Mouse (Mus musculus) liver, embryonic 16.5 days (tissue): ENCODE results near the gene Dhdds. TPM values are rescaled to one million over a fixed set of nuclear protein-coding genes. Genes with fewer than 3 reads are reported as not detected.

ENCODE experiments used
- ATAC-seq: fragments of 200-750 bp; cut with Nextera tagmentation; 2 replicates; pipeline ENCODE4 v1.8.0; 2017; ENCODE audit warnings: low read depth, mild to moderate bottlenecking, moderate number of reproducible peaks, moderate library complexity
- H3K27ac ChIP-seq: fragments of 300-500 bp; sonication (generic); 2 replicates; pipeline ENCODE4 v1.5.1; 2014; ENCODE audit warnings: mild to moderate bottlenecking, low read length
- H3K27me3 ChIP-seq: fragments of 300-500 bp; sonication (generic); 2 replicates; pipeline ENCODE4 v1.6.1; 2014; ENCODE audit warnings: low read depth, low read length, mixed read lengths; ENCODE audit not compliant: control insufficient read depth, insufficient read depth
- H3K36me3 ChIP-seq: fragments of 300-500 bp; sonication (generic); 2 replicates; pipeline ENCODE4 v1.6.1; 2014; ENCODE audit warnings: mild to moderate bottlenecking; ENCODE audit not compliant: control insufficient read depth, insufficient read depth
- H3K4me1 ChIP-seq: fragments of 300-500 bp; sonication (generic); 2 replicates; pipeline ENCODE4 v1.6.1; 2014; ENCODE audit warnings: low read depth, low read length, mixed read lengths; ENCODE audit not compliant: control insufficient read depth
- H3K4me2 ChIP-seq: fragments of 300-500 bp; sonication (generic); 2 replicates; pipeline ENCODE4 v1.6.1; 2014; ENCODE audit warnings: low read depth, low read length, mixed read lengths
- H3K4me3 ChIP-seq: fragments of 300-500 bp; sonication (generic); 2 replicates; pipeline ENCODE4 v1.5.1; 2014; ENCODE audit warnings: low read depth, mild to moderate bottlenecking, low read length
- H3K9ac ChIP-seq: fragments of 300-500 bp; sonication (generic); 2 replicates; pipeline ENCODE4 v1.6.1; 2014; ENCODE audit warnings: low read depth, low read length
- H3K9me3 ChIP-seq: fragments of 300-500 bp; sonication (generic); replicated peaks from 2 replicates; pipeline ENCODE4 v1.6.1; 2016; ENCODE audit warnings: low read length; ENCODE audit not compliant: control insufficient read depth
- WGBS: fragments of 180-500 bp; shearing (Covaris S2); extraction: QIAGEN DNeasy Blood & Tissue Kit; methylation state at CpG from one replicate; pipeline ENCODE4 v1.1.7; 2014; ENCODE audit not compliant: insufficient replicate concordance; 5-methylcytosine and 5-hydroxymethylcytosine counted together
- polyA plus RNA-seq: library from polyadenylated mRNA; unstranded; fragments of >200 nt; fragmentation: Nextera tagmentation; extraction: Ambion mirVana; gene quantifications from 2 replicates; pipeline ENCODE4 v1.2.1, GENCODE M21; 2015

Dhdds gene
- polyA plus RNA-seq, 1 experiment from 2014 or later: 20.2 TPM

DNA sequence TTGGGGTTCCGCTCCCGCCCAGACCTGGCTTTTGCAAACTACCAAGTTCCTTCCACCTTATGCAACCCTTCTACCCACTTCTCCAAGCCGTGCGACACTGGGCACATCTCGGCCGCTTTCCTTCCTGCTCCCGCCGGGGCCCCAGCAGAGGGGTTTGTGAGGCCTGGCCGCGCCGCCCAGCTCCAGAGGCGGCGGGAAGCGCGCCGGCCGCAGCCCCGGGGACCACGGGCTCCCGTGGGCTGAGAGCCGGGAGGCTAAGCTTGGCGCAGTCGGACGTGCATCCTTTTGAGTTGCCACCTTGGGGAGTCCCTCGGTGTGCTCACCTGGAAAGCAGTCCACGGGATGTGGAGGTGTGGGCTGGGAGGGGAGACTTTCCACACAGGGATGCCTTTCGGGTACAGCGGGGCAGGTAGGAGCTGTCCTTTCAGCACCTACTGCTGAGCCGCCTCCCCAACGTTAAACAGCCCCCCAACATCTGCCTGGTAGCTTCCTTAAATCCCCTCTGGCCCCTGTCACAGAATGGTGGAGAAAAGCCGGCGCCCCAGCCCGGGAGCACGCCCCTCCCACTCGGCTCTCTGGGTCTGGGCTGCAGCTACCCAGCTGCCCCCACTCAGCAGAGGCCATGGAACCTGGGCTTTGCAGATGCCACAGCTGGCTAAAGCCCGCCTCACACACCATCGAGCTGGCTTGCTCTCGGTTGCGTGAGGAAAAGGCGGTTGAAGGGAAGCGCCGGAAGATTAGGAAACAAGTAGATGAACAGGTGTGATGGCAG is 32.4 kb downstream of the Dhdds start, which contains the start of gene Hmgn2:
Hmgn2 (minus strand) TSS at position 501 of the 772 bp plus-strand sequence.
- Histone ChIP-seq H3K36me3 (peaks cover 24% of the 10 kb centered on the region), H3K4me3 (peak within 1 kb of the TSS; percentile 81), H3K4me2 (peak within 1 kb of the TSS; percentile 100), H3K9ac (peak within 1 kb of the TSS; percentile 97), H3K4me1 (peaks cover 22% of the 10 kb centered on the region), H3K27ac (peak within 1 kb of the TSS; percentile 97), H3K27me3 (no peaks in the 10 kb centered on the region), H3K9me3 (no peaks in the 10 kb centered on the region)
- WGBS: 0% methylated on average over 42 of the region's 42 CpGs
- peak; percentile 44 for ATAC-seq

DNA sequence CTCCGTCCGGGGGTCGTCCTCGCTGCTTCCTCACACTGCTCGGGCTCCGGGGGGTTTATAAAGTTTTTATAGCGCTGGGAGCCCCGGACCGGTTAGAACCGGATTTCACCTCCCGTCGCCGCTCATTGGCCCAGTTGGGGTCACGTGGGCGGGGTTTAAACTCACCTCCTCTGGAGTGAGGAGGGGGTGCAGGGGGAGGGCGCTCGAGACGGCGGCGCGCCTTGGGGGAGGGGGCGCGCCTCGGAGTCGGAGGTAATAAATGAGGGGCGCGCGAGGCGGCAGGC is 32.9 kb downstream of the Dhdds start:
- Histone ChIP-seq H3K9ac (peak overlapping the region; percentile 97), H3K9me3 (no peaks in the 10 kb centered on the region), H3K27ac (peak overlapping the region; percentile 97), H3K4me1 (peaks cover 22% of the 10 kb centered on the region), H3K4me2 (peak overlapping the region; percentile 100), H3K27me3 (no peaks in the 10 kb centered on the region), H3K4me3 (peak overlapping the region; percentile 81), H3K36me3 (peaks cover 27% of the 10 kb centered on the region)
- under 1% methylated on average over 29 of the region's 29 CpGs for WGBS
- ATAC-seq: peak; percentile 72

DNA sequence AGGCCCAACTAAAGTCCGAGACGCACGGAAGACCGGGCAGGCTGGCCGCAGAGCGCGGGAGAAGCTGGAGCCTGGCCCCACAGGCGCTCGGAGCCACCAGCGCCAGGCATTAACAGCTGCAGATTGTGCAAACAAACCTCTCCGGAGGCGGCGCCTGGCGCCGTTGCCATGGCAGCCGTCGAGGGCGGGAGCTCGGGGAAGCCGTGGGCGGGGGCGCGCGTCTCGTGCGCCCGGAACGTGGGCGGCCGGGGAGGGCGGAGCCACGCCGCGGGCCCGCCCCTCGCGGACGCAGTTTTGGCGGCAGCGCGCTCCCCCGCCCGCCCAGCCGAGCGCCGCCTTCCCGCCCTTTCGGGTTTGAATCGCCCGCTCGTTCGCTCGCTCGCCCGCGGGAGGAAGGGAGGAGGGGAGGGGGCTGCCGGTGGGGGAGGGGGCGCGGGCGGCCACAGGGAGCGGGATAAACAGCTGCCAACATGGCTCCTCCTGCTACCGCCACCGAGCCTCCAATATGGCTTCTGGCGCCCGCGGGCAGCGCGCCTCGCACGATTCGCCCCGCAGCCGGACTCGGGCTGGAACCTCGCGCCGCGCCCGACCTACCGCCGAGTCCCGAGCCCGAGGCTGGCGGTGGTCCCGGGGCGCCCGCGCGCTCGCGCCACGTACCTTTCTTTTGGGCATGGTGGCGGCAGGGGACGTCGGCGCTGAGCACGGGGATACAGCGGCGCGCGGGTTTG is 33.4 kb downstream of the Dhdds start:
- peaks cover 22% of the 10 kb centered on the region for H3K4me1 ChIP-seq
- whole genome bisulfite sequencing: under 1% methylated on average over 76 of the region's 101 CpGs
- H3K9me3 ChIP-seq: no peaks in the 10 kb centered on the region
- peaks cover 28% of the 10 kb centered on the region for H3K36me3 ChIP-seq
- H3K27ac ChIP-seq: peak overlapping the region; percentile 97
- peak overlapping the region; percentile 81 for H3K4me3 ChIP-seq
- peak; percentile 84 for ATAC-seq
- peak overlapping the region; percentile 100 for H3K4me2 ChIP-seq
- no peaks in the 10 kb centered on the region for H3K27me3 ChIP-seq
- H3K9ac ChIP-seq: peak overlapping the region; percentile 97

DNA sequence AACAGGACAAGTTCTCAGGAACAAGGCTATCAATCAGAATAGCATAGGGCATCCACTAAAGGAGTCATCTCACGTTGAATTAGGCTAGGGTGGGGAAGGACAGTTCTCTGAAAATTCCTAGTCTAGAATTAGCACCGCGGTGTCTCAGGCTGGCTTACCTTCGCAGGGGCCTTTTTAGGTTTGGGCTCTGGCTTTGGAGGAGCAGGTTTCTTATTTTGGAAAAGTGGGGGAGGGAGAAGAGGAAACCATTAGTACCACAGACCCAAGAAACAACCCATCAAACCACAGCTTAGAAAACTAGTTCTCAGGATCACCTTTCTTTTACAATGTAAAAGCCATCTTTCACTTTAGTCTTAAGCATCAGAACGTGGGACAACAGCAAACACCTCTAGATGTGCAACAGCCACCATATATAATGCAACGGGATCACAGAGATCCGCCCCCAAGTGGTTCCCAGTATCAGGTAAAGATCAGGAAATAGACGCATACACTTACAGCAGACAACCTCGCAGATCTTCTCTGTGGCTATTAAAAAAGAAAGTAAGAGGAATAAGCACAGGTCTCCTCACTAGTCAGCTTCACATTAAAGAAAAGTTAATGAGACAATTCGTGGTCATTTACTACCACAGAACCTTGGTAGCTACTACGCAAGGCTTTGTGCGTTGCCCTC is 34.3 kb downstream of the Dhdds start:
- peaks cover 22% of the 10 kb centered on the region for H3K4me1 ChIP-seq
- H3K27me3 ChIP-seq: no peaks in the 10 kb centered on the region
- no peaks in the 10 kb centered on the region for H3K9me3 ChIP-seq
- peak overlapping the region; percentile 81 for H3K4me3 ChIP-seq
- peak overlapping the region; percentile 81 for H3K4me2 ChIP-seq
- H3K27ac ChIP-seq: peak overlapping the region; percentile 71
- 33% methylated on average over 12 of the region's 12 CpGs for WGBS
- no peak for ATAC-seq
- peak overlapping the region; percentile 74 for H3K9ac ChIP-seq
- H3K36me3 ChIP-seq: peaks cover 28% of the 10 kb centered on the region

DNA sequence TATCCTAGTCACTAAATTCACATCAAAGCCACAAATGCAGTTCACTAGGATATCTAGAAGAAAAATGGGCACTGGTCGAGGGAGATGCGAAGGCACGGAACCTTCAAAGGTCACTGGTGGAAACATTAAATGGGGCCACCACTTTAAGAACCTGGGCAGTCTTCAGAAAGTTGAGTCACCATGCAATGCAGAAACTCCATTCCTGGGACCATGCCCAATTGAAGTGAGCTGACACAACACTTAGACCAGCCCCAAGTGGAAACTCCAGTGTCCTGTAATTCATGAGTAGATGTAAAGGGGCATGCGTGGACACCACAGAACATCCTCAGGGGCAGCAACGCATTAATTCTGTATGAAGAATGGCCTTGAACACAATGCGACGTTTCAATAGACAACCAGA is 38.2 kb downstream of the Dhdds start:
- H3K36me3 ChIP-seq: peaks cover 28% of the 10 kb centered on the region
- WGBS: 83% methylated on average over 7 of the region's 7 CpGs
- H3K27me3 ChIP-seq: no peaks in the 10 kb centered on the region
- no peak for ATAC-seq
- no peak overlapping the region for H3K27ac ChIP-seq
- H3K9ac ChIP-seq: no peak overlapping the region
- H3K4me2 ChIP-seq: no peak overlapping the region
- H3K4me1 ChIP-seq: peaks cover 8% of the 10 kb centered on the region
- no peak overlapping the region for H3K4me3 ChIP-seq
- no peaks in the 10 kb centered on the region for H3K9me3 ChIP-seq

DNA sequence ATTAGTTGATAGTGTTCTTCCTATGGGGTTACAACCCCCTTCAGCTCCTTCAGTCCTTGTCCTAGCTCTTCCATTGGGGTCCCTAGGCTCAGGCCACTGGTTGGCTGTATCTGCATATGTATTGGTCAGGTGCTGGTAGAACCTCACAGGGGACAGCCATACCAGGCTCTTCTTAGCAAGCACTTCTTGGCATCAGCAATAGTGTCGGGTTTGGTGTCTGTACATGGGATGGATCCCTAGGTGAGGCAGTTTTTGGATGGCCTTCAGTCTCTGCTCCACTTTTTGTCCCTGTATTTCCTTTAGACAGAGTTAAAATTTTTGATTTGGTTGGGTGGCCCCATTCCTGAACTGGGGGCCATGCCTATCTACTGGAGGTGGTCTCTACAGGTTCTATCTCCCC is 41.8 kb downstream of the Dhdds start:
- H3K9ac ChIP-seq: no peak overlapping the region
- no peaks in the 10 kb centered on the region for H3K9me3 ChIP-seq
- ATAC-seq: no peak
- H3K4me1 ChIP-seq: no peaks in the 10 kb centered on the region
- H3K27ac ChIP-seq: no peak overlapping the region
- H3K36me3 ChIP-seq: peaks cover 9% of the 10 kb centered on the region
- no peak overlapping the region for H3K4me3 ChIP-seq
- WGBS: 54% methylated on average over 1 of the region's 1 CpGs
- H3K27me3 ChIP-seq: no peaks in the 10 kb centered on the region
- no peak overlapping the region for H3K4me2 ChIP-seq

DNA sequence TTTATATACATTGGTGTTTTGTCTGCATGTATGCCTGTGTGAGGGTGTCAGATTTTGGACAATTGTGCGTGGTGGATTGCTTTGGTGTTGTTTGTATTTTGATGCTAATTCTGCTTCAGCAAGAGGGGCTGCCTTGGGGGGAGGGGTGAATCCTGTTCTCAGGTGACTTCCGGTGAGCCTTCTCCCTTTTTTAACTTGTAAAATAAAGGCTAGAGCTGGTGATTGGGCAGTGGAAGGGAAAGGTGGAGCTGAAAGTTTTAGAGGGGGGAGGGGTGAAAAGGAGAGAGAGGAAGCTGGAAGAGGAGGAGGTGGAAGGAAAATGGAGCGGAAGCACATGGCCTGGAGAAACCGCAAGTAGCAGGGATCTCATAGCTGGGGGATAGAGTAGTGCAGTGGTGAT is 44.4 kb downstream of the Dhdds start:
- Histone ChIP-seq H3K9me3 (no peaks in the 10 kb centered on the region), H3K4me3 (no peak overlapping the region), H3K36me3 (no peaks in the 10 kb centered on the region), H3K9ac (no peak overlapping the region), H3K4me1 (no peaks in the 10 kb centered on the region), H3K4me2 (no peak overlapping the region), H3K27ac (no peak overlapping the region), H3K27me3 (no peaks in the 10 kb centered on the region)
- no peak for ATAC-seq
- WGBS: 63% methylated on average over 4 of the region's 4 CpGs

DNA sequence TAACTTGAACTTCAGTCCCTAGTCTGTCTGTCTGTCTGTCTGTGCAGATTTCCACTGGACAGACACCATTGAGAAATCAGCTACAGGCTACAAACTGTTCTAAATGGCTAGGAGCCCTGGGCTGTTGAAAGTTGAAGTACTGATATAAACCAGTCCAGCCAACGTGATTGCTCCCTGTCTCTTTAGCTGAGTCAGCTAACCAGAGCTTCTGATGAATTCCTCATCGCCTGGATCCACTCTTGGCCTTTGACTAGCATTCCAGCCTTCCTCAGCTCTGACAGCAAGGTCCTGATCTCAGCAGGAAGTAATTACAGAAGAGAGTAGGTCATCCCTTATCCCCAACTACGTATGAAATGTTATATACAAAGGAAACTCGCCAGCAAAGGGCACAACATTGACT is 54.0 kb downstream of the Dhdds start:
- H3K36me3 ChIP-seq: no peaks in the 10 kb centered on the region

DNA sequence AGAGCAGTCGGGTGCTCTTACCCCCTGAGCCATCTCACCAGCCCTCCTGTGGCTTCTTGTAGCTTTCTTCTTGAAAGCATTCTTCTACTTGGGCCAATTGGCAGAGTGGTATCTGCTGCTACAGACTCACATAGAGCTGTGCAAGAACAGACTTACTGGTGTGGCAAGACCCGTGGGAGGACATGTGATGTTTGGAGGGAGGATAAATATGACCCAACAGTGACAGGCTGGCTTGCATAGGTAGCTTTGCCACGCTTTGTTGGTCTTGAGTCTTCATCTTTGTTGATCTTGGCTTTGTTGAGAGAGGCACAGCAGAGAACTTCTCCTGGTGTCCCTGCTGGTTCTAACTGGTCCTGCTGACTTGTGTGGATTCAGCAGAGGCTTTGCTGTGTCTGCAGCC is 56.9 kb downstream of the Dhdds start:
- no peaks in the 10 kb centered on the region for H3K36me3 ChIP-seq
- no peaks in the 10 kb centered on the region for H3K27me3 ChIP-seq
- H3K27ac ChIP-seq: no peak overlapping the region
- peaks cover 7% of the 10 kb centered on the region for H3K4me1 ChIP-seq
- no peaks in the 10 kb centered on the region for H3K9me3 ChIP-seq
- no peak overlapping the region for H3K4me2 ChIP-seq
- H3K4me3 ChIP-seq: no peak overlapping the region
- WGBS: 59% methylated on average over 3 of the region's 3 CpGs
- no peak overlapping the region for H3K9ac ChIP-seq
- ATAC-seq: no peak

More for the DNA sequence above, 54.0 kb downstream of the Dhdds start:
- WGBS: 49% methylated on average over 4 of the region's 4 CpGs
- H3K4me3 ChIP-seq: no peak overlapping the region
- no peaks in the 10 kb centered on the region for H3K4me1 ChIP-seq
- H3K27ac ChIP-seq: no peak overlapping the region
- H3K27me3 ChIP-seq: no peaks in the 10 kb centered on the region
- H3K9ac ChIP-seq: no peak overlapping the region
- no peaks in the 10 kb centered on the region for H3K9me3 ChIP-seq
- no peak for ATAC-seq
- no peak overlapping the region for H3K4me2 ChIP-seq
